Mouse (Mus musculus): ENCODE data around the gene Jade2.

- TF ChIP-seq POLR2A (IDR thresholded peaks at IDR 0.05; ENCODE audit: insufficient read depth, low read length) (no peak), EP300 (IDR thresholded peaks at IDR 0.05; ENCODE audit: insufficient read depth, low read depth, low read length) (no peak), CTCF (IDR thresholded peaks at IDR 0.05; ENCODE audit: low read depth, low read length) (no peak)
Observed at GRCm38 (mm10) chr11:51874266-51875036, 17.0 kb upstream of the Jade2 start.
